Mouse (Mus musculus) spleen, adult 2 months (tissue): ENCODE data around the gene Sesn2.

Source experiments
- CTCF ChIP-seq: fragments of 200-500 bp; IDR thresholded peaks from 2 replicates; pipeline ENCODE4 v1.5.1; 2011; ENCODE audit warnings: mild to moderate bottlenecking, inconsistent platforms; ENCODE audit not compliant: insufficient read depth, insufficient read length, insufficient replicate concordance; ENCODE audit errors: extremely low read depth
- POLR2A ChIP-seq: fragments of 200-500 bp; IDR thresholded peaks from 2 replicates; pipeline ENCODE4 v1.6.1; 2011; ENCODE audit warnings: low read depth, low read length, inconsistent platforms

DNA sequence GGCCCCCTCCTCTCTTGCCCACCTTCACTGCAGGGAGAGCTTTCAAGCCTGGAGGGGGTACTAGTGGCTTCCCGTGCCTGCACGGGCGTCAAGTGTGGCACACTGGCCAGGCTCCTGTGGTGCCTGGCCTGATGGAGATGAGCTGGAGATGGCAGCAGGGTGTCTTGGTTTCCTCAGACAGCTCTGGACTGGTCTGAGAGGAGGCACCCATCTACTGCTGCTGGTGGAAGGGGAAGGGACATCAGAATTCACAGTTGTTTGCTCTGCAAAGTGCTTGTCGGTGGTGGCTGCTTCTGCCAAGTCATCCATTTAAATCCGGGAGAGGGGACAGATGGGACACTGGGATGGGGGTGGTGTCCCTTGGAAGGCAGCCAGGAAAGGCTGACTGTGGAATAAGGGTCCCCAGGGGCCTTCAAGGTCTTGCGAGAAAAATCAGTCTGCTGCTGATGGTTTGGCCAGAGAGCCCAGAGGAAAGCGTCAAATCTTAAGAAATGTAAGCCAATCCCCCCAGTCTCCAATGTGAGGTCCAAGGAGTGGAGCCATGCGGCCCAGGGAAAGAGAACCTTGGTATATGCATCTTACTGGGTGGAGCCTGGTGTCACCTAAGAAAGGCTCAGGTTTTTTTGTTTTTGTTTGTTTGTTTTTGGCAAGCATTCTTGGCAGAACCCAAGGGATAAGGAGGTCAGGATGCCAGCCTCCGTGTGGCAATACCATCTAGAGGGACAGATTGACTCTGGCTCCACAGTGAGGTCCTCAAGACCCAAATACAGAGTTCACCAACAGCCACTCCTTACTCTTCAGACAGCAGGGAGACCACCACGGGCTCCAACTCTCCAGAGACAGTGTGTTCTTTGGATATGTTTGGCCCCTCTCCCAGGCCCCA, 17.9 kb downstream of the Sesn2 start:
- TF ChIP-seq CTCF (no peak), POLR2A (no peak)
